Mouse (Mus musculus) T-cell, adult 2 months (primary cell): ENCODE measurements at regions not wholly inside any gene's neighbourhood (a gene's known extent, or its start where the extent isn't known, plus 50 kb on each side); places are given as distances from the start of the nearest gene placed in this dataset.

Experiments used
- DNase-seq: peaks from one replicate; pipeline ENCODE4 v3.0.0; 2022; ENCODE audit warnings: low spot score

GRCm38 (mm10) chr10:99641784-99642183 lies 117.7 kb downstream of the Csl start:
- no peak for DNase-seq

GRCm38 (mm10) chr10:99642201-99642827 lies 117.1 kb downstream of the Csl start:
- no peak for DNase-seq

- DNase-seq, result no peak
Observed at GRCm38 (mm10) chr10:99644981-99645380, 114.5 kb downstream of the Csl start.

DNA sequence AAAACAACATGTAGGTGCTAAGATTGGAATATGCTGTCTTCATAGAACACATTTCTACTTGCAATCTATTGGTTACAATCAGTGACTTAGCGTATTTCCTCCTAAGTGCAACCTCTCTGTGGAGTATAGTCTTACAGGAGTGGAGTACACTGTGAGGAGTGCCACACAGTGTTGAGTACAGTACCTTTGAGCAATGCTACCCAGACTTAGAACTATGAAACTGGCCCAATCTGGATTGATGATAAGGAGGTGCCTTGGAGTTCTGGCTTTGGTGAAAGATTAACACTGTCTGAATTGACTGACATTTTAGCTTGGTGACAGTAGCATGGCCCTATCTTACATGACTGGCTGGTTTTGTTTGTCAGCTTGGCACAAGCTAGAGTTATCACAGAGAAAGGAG lies 107.4 kb downstream of the Csl start:
- no peak for DNase-seq

GRCm38 (mm10) chr10:99654284-99654683 lies 105.2 kb downstream of the Csl start:
- DNase-seq, result no peak

GRCm38 (mm10) chr10:99676557-99677098 lies 82.8 kb downstream of the Csl start:
- no peak for DNase-seq

DNA sequence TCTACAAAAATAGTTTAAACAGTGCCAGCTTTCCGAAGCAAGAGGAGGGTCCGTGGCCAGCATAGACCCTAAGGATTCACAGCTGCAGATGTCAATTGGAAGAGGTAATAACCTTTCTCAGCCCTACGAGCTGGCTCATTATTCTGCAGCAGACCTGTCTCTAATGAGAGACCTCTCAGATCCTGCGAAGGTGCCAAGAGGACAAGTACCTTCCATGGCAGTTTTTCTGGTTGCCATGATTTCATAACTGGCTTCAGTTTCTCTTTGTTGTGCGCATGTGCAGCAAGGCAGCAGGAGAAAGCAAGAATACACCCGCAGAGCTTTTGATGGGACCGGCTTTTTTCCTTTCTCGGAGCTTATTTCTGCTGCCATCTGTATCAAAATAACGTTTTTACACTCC lies 81.4 kb downstream of the Csl start:
- DNase-seq, result no peak

DNA sequence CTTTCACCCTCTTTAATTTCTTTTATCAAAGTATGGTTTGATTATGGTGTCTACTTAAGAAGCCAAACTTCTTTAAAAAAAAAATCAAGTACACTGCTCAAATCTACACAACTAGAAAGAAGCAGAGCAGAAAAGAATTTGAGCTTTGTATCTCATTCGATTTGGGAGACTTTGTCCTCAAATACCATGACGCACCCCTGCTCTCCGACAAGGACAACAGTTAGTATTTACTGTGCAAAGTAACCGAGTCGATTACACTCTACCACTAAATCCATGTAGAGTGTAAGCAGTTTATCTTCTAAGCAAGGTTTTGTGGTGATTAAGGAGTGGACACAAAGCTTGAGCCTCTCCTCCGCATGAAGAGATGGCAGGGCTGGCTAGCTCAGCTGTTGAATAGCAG lies 79.6 kb downstream of the Csl start:
- no peak for DNase-seq

DNA sequence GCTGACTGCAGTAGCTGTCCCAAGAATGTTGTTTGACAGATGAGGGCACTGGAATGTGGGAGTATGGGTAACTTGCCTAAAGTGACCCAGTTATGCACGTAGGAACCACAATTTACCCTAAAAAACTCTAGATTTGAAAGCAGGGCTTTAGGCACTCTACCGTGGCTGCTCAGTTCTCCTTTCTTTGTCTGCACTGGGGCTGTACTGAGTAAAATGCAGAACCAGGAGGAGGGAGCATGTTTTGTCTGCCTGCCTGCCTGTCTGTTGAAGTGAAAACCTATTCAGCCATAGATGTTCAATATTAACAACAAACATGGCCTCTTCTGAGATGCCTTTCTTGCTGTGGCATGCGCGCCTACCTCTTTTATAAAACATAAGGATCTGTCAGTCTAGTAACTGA lies 77.5 kb downstream of the Csl start:
- DNase-seq, result no peak

DNA sequence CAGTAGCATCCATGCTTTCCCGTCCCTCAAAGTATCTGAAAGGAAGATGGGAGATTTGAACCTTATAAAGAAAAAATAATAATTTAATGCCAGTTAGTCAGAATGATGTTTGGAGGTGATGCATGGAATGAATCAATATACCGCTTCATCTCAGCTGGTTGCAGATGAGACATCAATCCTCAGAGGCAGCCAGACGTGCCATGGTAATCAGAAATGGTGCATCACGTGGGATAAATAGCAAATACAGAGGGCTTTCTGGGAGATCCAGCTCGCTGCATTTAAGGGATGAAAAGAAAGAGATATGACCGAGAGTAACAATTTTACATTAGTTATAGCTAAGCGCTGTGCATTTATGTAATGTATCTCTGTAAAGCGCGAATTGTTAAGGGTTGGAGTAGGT lies 77.1 kb downstream of the Csl start:
- DNase-seq, result no peak

DNA sequence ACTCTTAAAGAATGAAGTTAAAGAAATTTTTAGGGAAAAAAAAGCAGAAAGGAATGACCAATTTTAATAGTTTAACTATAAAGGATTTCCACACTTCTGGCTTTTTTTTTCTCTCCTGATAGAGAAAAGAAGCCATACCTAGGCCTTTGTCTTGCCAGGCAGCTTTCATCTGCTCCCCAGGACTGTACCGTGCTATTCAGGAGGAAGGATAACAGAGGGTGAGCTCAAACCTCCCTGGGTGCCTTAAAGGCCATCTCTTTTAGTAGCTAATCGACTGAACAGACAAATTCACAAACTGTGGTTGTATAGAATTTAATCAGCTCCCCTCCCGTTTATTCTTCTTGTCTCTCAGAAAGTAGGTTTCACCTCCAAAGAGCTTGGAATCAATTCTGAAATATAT lies 76.1 kb downstream of the Csl start:
- no peak for DNase-seq

DNA sequence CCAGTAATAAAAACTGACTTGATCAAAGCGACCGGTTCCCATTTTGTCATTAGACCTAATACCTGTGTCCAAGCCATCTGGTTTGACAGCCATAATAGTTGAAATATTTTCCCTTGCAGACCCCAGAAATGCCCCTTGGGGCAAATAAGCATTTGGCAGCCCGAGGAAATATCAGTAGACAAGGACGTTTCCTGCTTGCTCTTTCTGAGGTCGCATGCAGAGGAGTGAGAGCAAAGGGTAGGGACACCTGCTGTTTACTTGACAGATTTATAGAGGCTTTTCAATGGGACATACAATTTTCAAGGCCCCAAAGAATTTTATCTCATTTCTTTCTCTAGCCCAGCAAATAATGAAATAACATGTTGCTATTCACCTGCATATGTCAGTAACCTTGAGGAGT lies 73.5 kb downstream of the Csl start:
- no peak for DNase-seq

- no peak for DNase-seq
Observed at GRCm38 (mm10) chr10:99687011-99687410, 72.4 kb downstream of the Csl start.

GRCm38 (mm10) chr10:99697696-99698095 lies 61.8 kb downstream of the Csl start:
- no peak for DNase-seq

- no peak for DNase-seq
Observed at GRCm38 (mm10) chr10:99699498-99699897, 60.0 kb downstream of the Csl start.

GRCm38 (mm10) chr10:99700052-99700777 lies 59.2 kb downstream of the Csl start:
- no peak for DNase-seq
